8 mouse cellular contexts compared by ENCODE assay signal in genomic region chr9:78488890-78489420, GRCm38 (mm10). TPM values are rescaled to one million over a fixed set of nuclear protein-coding genes. Genes with fewer than 3 reads are reported as not detected.
A peak's percentile ranks its signal among the peaks of the same experiment; 100 is the strongest.
DNase-seq lines count a peak whose midpoint lies in the region; ATAC-seq lines count a peak whose summit lies in the region.

TSS of gene Eef1a1 (minus strand) at chr9:78489151.

- no peaks in the 10 kb centered on the region for H3K36me3 ChIP-seq in midbrain, embryonic 10.5 days

- no peaks in the 10 kb centered on the region for H3K27me3 ChIP-seq in midbrain, embryonic 10.5 days (ENCODE audit: low read depth, poor library complexity, severe bottlenecking)

- ATAC-seq in inflammation-experienced regulatory T-cells, adult 6 months = peak; percentile 78

- H3K4me3 ChIP-seq in midbrain, embryonic 10.5 days = peak within 1 kb of the TSS; percentile 54

- no peaks in the 10 kb centered on the region for H3K9me3 ChIP-seq in midbrain, embryonic 10.5 days (replicated peaks)

- DNase-seq in layer of hippocampus, adult 18-20 months (ENCODE audit: low spot score in 2 of 2) = no peak
- no peak for DNase-seq in layer of hippocampus, adult 9-10 months (ENCODE audit: low spot score)
- peak; percentile 50 to 58 for DNase-seq in cerebellum, postnatal 36 days
- DNase-seq in gastrocnemius, postnatal 36 days = peak; percentile 31 to 42
- DNase-seq in left cerebral cortex, postnatal 4 days = peak; percentile 62
- peak; percentile 62 for DNase-seq in midbrain, embryonic 10.5 days (ENCODE audit: low spot score)
- peak; percentile 75 to 77 for DNase-seq in spleen, postnatal 36 days (ENCODE audit: low spot score in 2 of 2)

- 4% methylated on average over 15 of the region's 20 CpGs for WGBS in midbrain, embryonic 10.5 days

- peak within 1 kb of the TSS; percentile 85 for H3K27ac ChIP-seq in midbrain, embryonic 10.5 days (replicated peaks)

- peaks cover 12% of the 10 kb centered on the region for H3K4me1 ChIP-seq in midbrain, embryonic 10.5 days

- intact Hi-C loops in gastrocnemius, postnatal 36 days (cut with DNase I) = loop anchor here (1.0 kb wide), 1 partner anchor 23 kb away; no protein-coding TSS in a partner anchor
- intact Hi-C loops in left cerebral cortex, postnatal 4 days (cut with DNase I) = no loop called here

RNA-seq across cellular contexts. Expression of gene Eef1a1, which starts in this region (rescaled TPM):
- 1,000 to 10,000 TPM; 3,208 to 3,266 TPM for total RNA-seq in layer of hippocampus, adult 18-20 months (2021)
- 100 to 1,000 TPM; 496 to 538 TPM for total RNA-seq in gastrocnemius, postnatal 36 days (2021)
- polyA plus RNA-seq in inflammation-experienced regulatory T-cells, adult 6 months (2017; shearing (Covaris generic)) = over 10,000 TPM in 2 of 3 experiments, 1,000 to 10,000 TPM in 1; 7,660 to 11,983 (median 10,337) TPM
- 1,000 to 10,000 TPM; 5,205 to 5,346 TPM for total RNA-seq in left cerebral cortex, postnatal 4 days (2021)
- polyA plus RNA-seq in midbrain, embryonic 10.5 days (2016; fragmentation: Nextera tagmentation; extraction: Ambion mirVana) = 3,476 and 3,775 TPM in 2 replicates

Comparison
In these comparisons a context has a peak if more than half of its experiments do, and no peak if none do; other contexts are left out.
1. RNA of gene Eef1a1 (total RNA-seq): 5,205 to 5,346 TPM in left cerebral cortex, postnatal 4 days and 3,208 to 3,266 TPM in layer of hippocampus, adult 18-20 months; 496 to 538 TPM in gastrocnemius, postnatal 36 days; every median in the first group is over 4 times any median in the second.
2. DNase-seq: peak in cerebellum, postnatal 36 days (2 of 2), gastrocnemius, postnatal 36 days (2 of 2), left cerebral cortex, postnatal 4 days (single experiment), midbrain, embryonic 10.5 days (single experiment) and spleen, postnatal 36 days (2 of 2); none in layer of hippocampus, adult 18-20 months (0 of 2) and layer of hippocampus, adult 9-10 months (single experiment).